Mouse (Mus musculus): Measurements from ENCODE around the gene Dnajb6.
"Not testable (repeated sequence)": the region's sequence is repeated elsewhere in the genome, so short reads cannot be mapped to it uniquely, and the experiment has no call there.

Gene Dnajb6

DNA sequence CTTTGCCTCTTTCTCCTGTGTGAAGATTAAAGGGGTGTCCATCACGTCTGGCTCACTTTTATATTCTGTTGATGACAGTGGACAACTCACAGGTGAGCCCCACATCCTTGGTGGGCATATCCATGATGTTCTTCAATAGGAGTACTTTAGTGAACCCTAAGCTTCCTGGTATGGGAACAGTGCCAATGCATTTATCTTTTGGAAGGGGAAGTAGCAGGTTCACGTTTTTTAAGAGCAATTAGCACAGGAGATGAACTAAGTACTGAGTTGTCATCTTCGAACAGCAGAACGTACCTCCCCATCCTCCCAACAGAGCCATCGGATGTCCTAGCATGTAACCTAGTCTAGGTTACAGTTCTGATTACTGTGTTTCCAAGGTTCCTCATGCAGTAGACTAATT is 23.8 kb downstream of the Dnajb6 start:
- no peak for DNase-seq (ENCODE audit: extremely low read depth, low read depth, low spot score)

DNA sequence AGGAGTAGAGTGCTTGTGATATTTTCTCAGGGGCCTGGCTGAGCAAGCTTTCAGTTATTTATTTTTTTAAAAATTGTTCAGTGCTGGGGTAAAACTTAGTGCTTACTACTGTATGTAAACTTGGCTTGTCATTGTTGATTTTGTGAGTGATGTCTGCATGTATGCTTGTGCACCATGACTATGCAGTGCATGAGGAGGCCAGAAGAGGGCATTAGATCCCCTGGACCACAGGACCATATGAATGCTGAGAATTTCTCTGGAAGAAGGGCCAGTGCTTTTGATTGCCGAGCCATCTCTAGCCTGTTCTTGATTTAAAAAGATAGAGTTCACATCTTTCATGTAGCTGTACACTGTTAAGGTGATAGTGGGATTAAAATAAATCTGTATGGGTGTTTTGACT is 35.4 kb downstream of the Dnajb6 start:
- no peak for DNase-seq (ENCODE audit: extremely low read depth, low read depth, low spot score)

DNA sequence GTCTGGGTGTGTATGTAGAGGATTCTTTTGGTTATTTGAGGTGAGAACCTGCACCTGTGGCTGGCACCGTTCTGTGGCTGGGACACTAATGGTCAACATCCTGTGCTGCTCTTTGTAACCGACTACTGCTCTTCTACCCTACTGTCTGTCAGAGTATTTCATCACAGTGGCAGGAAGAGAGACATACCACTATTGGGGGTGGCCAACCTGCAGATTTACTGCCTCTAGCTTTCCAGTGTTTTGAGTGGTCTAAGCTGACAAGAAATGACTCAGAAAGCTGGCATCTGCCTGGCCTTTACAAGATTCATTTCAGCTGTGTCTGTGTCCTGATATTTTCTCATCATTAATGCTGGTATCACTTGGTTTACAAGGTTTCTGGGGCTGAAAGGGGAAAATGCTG is 36.5 kb downstream of the Dnajb6 start:
- DNase-seq (ENCODE audit: extremely low read depth, low read depth, low spot score) = no peak

DNA sequence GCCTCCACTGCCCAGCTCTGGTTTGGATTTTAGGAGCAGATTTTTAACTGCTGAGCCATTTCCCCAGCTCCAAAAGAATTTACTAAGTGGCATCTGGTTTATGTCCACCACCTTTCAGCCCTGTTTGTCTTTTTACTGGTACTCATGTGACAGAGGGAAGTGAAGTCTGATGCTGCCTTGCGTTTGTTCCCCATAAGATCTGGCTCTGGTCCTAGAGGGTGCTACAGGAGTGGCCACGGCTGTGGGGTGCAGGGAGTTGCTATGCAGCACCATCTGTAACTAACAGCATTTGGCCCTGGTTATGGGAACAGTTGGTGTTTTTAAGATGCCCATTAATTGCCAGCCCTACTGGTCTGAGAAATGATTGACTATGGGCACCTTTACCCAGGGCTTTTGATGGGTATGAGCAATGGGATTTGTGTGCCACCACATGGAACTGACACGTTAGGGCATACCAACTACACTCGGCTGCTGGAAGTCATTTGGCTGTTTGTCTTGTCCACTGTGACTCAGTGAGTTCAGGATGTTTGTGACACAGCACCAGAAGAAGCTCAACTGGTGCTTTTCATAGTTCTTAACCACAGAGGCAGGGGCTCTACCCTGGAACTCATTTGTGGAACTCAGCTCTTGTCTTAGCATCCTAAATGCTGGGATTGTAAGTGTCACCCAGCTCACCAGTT is 37.3 kb downstream of the Dnajb6 start:
- DNase-seq (ENCODE audit: extremely low read depth, low read depth, low spot score) = no peak

DNA sequence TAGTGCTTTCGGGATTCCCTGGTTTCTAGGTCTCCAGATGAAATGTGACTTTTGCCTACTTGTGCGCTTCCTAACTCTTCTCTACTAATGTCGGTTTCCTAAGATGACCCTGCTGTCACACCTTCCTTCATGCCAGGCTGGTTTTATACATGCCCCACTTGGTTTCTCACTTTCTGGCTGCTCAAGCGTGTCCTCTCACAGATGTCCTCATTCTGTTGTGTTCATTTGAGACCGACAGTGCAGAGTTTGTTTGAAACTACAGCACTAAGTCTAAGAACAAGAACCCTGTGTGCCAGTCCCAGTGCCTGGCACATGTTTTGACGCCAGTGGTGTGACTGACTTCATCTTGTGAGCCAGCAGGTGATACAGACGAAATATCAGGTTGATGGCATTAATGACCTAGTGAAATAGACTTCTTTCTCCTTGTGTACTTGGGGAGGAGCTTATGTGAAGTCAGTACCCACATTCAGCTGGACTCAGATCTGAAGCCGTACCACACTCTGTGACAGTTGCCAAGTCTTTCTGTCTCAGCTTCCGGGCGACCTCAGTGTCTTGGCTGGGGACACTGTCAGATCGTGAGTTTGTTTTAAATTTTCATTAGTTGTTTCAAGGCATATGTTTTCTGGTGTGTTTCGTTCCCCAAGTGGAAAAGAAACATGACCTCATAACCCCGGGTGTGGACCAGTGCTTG is 38.1 kb downstream of the Dnajb6 start:
- DNase-seq (ENCODE audit: extremely low read depth, low read depth, low spot score) = no peak

DNA sequence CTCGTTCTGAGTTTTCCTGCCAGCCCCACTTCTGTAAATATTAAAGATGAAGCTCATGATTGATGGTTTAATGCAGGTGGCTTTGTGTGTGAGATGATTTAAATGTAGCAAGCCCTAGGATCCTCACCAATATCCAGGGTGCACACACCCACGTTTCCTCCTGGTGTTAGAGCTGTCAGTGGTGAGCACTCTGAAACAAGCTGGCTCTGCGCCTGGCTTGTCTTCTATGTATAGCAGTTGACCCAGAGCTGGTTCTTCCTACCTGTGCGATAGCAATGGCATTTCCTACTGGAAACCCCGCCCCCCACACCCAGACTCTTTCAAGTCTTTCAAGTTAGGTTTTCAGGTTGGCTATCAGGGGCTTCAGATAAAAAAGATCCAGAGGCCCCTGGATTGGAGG is 39.9 kb downstream of the Dnajb6 start:
- DNase-seq (ENCODE audit: extremely low read depth, low read depth, low spot score) = no peak

DNA sequence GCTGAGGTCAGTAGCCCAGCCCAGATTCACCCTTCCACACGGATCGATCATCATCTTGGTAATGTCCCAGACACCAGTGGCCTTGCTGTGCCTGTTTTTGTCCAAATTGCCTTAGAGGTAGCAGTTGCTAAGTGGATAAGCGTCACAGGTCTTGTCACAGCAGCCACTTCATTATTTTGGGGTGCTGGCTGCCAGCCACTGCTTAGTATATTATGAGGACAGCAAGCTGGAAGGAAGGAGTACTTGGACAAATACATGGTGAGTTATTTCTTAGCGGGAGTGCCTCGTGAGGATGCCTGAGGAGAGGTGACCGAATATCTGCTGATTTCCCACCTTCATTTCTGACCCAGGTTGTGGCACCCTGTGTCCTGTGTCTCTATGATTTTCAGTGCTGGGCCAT is 42.5 kb downstream of the Dnajb6 start:
- DNase-seq (ENCODE audit: extremely low read depth, low read depth, low spot score) = no peak

DNA sequence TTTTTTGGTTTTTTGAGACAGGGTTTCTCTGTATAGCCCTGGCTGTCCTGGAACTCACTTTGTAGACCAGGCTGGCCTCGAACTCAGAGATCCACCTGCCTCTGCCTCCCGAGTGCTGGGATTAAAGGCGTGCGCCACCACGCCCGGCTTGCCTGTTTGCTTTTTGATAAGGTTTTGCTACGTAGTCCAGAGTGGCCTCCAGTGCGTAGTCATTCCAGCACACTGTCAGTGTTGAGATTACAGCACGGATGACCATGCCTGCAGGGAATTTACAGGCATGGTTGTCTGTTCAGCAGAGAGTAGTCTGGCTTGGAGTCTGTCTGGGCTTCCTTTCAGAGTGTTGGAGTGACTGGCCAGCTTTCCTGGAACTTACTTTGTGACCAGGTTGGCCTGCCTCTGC is 44.2 kb downstream of the Dnajb6 start:
- not testable (repeated sequence) for DNase-seq (ENCODE audit: extremely low read depth, low read depth, low spot score)

DNA sequence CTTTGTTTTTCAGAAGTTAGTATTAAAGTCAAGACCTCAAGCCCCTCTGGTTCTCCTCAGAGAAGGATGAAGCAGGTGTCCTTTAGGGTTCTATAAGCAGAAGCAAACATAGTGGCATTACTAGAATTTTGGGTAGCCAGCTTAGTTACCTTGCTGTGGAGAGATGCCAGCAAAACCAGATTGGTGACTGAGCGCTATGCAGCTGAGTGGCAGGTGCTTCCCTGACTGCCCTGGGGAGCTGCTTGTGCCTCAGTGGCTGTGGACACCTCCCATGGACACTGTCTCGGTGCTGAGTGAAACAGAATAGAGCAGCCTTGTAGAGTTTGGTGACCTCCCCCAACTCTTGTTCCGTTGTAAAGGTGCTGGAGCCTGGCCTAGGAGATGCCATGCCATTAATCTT is 46.8 kb downstream of the Dnajb6 start:
- no peak for DNase-seq (ENCODE audit: extremely low read depth, low read depth, low spot score)

DNA sequence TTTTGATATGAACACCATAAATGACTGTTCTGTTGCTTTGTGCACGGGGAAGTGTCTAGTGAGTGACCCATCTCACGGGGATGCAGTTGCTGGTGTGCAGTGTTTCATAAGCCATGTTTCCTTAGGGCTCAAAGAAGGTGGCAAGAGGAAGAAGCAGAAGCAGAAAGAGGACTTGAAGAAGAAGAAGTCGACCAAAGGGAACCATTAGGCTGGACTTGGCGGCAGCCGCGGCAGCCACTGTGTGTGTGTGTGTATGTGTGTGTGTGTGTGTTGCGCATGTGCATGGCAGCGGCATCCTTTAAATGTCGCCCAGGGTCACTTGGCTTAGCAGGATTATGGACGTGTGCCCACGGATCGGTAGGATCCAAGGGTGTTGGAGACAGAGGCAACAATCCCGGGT is 49.4 kb downstream of the Dnajb6 start:
- not testable (repeated sequence) for DNase-seq (ENCODE audit: extremely low read depth, low read depth, low spot score)

DNA sequence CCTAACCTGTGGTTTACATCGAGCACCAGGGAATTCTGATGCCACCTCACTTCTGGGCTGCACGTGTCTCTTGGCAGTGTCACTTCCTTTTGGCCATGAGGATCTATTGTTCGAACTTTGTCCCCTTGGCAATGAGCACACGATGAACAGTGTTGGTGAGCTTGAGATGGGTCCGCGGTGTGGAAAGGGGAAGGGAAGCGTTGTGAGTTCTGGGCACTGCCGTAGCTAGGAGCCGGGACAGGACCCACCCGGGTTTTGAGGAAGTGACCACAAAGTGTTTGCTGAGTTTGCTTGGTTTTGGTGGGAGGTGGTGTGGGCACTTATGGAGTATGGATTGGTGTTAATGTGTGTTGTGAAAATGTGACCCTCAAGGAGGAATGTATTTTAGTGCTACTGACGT is 50.5 kb downstream of the Dnajb6 start:
- not testable (repeated sequence) for DNase-seq (ENCODE audit: extremely low read depth, low read depth, low spot score)

DNA sequence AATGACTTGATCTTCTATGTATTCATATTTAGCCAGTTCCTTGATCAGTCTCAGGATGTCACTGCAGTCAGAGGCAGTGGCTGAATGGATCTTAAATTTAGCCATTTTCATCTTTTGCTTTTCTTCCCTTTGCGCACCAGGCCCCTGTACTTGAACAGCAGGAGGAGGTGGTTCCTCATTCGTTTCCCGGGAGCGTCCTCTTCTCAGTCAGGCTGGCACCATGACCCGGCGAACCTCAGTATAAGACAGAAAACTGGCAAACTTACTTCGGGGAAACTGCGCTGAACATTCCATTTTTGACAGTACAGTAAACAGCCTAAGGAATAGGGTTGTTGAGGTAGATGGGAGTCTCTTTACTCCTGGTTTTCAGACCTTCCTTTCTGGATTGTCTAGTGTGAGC is 59.4 kb downstream of the Dnajb6 start:
- DNase-seq (ENCODE audit: extremely low read depth, low read depth, low spot score) = not testable (repeated sequence)

DNA sequence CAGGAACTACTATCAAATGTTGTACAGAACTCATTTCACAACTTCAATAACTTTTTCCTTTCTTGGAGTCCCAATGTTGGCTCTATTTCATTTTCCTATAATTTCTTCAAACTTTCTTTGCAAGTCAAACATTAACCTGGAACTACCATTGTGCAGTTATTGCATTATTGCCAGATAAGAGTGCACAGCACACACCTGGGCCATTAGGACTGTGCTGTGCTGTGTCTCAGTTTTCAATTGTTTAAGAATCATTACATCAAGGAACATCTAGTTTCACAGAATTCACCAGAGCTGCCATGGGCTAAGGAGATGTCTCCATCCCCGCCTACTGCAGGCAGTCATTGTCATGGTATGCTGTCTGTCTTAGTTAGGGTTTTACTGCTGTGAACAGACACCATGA is 73.5 kb downstream of the Dnajb6 start:
- no peak for DNase-seq (ENCODE audit: extremely low read depth, low read depth, low spot score)

DNA sequence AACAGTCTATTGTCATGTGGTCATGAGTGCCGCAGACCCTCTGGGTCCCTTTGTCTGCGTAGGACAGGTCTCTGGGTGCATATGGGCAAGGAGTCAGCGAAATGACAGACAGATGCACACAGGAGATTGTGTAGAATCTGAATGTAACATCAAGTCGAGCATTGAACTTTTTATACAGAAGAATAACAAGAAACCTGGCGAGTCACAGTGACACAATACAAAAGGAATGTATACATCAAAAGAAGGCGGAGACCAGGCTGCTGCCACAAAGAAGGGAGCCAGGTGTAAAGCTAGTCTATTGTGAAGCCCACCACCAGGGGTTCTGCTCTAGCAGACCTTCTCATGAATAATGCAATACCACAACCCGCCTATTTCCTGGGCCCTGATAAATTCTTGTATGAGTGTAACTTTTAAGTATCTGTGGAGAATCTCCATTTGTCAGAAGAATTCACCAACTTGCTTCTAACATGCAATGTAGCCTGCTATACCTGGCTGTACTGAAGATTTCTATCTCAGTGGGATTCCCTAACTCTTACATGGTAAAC is 76.0 kb downstream of the Dnajb6 start:
- DNase-seq (ENCODE audit: extremely low read depth, low read depth, low spot score) = not testable (repeated sequence)

DNA sequence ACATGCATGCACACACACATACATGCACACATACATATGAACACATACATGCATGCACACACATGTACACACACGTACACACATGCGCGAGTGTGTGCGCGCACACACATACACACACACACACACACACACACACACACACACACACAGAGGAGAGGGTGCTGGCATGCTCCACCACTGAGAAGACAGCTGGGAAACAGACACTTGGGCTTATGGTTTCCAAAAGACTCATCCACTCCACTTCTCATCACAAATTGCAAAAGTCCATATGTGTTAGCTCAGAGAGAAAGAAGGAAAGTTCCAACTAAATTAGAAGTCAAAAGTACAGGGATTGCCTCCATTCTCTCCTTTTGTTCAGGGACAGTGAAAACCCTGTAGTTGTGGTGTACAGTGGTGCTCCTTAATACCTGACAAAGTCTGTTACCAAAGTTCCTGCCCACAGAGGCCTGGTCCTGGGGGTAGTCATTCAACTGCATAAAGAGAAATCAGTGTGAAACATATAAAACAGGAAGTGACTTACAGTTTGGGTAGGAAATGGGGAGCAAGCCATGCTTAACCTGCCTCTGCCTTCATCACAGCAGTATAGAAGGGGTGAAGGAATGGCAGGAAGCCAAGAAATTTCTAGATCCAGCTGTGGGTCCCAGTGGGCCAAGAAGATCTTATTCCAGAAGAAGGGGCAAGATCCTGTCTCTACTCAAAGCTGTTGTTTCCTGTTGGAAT is 81.2 kb downstream of the Dnajb6 start:
- DNase-seq (ENCODE audit: extremely low read depth, low read depth, low spot score) = no peak

DNA sequence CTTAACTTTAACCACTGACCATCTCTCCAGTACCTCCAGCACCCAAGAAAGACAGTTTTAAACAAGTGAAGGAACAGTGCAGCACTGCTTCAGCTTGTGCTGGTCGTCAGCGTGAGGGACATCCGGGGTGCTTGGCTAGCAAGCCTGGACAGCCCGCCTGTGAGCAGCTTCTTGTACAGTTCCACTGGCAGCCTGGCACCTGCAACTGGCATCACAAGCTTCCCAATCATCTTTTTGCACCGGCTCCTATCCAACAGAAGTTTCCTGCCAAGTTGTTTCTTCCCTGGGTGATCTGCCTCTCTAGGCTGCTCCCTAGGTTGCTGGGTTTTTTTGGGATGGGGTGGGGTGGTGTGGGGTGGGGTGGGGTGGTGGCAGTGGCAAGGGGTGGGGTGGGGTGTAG is 81.9 kb downstream of the Dnajb6 start:
- DNase-seq (ENCODE audit: extremely low read depth, low read depth, low spot score) = no peak

DNA sequence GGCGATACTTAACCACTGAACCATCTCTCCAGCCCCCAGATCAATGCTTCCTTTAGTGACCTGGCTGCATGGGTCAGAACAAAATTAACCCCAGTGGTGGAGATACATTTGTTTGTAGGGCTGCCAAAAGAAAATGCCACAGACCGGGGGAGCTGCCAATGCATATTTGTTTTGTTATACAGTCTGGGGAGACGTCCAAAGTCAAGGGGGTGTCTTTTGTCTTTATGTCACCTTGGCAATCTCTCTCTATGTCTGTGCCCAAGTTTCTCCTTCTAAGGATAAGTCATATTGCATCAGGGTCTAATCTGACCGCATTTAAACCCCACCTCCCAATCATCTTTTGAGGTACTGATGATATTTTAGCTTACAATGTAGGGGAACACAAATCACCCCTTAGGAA is 82.8 kb downstream of the Dnajb6 start:
- no peak for DNase-seq (ENCODE audit: extremely low read depth, low read depth, low spot score)

DNA sequence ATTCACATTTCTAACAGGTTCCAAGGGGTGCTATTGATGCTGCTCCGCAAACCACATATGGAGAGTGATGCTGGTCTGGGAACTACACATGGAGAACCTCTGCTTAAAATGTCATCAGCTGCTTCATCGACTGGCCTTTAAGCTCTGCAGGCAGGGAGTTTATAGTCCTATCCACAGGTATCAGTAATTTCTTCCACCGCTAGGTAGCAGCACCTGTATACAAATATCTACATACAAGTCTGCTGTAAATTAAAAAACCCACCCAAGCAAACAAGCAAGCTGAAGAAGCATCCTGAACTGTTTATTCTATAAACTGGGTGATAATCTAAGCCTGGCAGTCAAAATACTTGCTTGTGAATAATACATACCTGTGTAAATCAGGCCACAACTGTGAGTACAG is 89.3 kb downstream of the Dnajb6 start:
- no peak for DNase-seq (ENCODE audit: extremely low read depth, low read depth, low spot score)

DNA sequence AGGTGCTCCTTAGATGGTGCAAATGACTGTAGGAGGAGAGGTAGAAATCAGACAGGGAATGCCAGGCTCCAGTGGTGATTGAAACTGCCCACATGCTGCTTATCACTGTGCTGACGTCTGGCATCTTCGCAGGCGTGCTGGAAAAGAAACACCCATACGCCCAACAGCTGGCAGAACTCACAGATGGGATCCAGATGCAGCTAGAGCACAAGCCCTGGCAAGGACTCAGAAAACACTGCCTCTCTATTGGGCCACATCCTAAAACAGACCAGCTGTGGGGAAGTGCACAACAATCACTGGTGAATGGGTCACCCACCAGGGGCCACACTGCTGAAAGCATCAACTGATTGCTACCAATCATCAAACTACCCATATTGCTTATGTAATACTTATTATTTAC is 91.3 kb downstream of the Dnajb6 start:
- no peak for DNase-seq (ENCODE audit: extremely low read depth, low read depth, low spot score)

DNA sequence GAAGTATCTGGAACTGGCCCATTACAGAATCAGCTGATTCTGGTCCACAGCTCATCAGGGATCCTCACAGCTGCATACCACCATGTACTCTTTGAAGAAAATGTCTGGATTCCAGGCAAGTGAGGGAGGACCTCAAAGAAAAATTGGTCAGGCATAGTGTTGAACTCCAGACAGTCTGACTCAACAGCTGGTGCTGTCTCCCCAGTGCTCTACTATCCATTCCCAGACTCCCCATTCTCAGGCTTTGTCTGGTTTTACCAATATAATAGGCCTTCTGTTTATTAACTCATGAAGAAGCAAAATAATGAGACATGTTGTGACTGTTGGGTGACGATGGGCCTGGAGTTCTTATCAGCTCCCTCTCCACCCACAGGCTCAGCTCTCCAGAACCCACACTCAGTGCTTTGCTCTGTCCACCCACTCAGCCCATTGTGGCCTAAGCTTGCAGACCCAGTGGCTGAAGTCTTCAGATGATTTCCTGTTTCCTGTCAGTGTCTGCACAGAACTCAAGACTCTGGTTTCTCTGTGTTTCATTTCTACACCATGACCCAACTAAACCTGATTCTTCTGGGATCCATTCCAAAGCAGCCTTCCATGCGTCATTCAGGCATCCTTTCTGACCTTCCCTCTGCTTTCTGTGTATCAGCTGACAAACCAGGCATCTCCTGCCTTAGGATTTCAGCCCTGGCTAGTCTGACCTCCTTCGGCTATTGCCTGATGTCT is 107.1 kb downstream of the Dnajb6 start:
- no peak for DNase-seq (ENCODE audit: extremely low read depth, low read depth, low spot score)

DNA sequence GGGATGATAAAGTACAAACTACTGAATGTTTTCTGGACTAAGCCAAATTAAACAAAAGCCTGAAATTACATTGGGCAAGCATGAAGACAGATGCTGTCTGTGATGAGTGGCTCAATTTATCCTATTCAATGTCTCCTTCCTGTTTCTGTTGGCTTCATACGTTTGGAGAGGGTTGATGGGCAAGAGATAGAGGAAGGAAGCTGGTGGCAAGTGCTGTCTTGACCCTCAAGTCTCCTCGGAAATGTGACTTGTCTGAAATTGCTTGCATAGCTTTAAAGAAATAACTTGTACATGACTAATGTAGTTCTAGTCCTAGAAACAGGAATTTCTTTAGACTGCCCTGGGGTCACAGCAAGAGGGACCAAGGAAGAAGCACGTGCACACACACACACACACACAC is 109.5 kb downstream of the Dnajb6 start:
- no peak for DNase-seq (ENCODE audit: extremely low read depth, low read depth, low spot score)
